Mouse (Mus musculus): Measurements from ENCODE around the gene Nde1. TPM values are rescaled to one million over a fixed set of nuclear protein-coding genes. Genes with fewer than 3 reads are reported as not detected.

Gene Nde1
- polyA plus RNA-seq, 1 experiment from 2014 or later: 33.3 TPM

DNA sequence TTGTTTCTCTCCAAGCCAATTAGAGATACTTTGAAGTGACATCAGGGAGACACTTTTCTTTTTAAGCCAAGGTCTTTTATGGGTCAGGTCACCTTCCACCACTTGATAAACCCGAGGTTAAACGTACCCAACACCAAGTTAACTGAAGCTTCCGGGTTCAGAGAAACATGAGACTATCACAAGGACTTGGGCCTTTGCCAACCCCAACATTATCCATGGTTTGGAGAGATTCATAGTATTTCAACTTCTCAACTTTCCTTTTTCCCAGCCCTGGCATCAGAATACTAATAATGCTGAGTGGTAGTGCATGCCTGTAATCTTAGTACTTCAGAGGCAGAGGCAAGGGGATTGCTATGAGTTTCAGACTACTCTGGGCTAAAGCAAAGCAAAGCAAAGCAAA is 79.0 kb downstream of the Nde1 start:
- Histone ChIP-seq H3K4me1 (replicated peaks) (no peaks in the 10 kb centered on the region), H3K27ac (replicated peaks) (no peak overlapping the region), H3K27me3 (no peaks in the 10 kb centered on the region), H3K4me3 (no peak overlapping the region), H3K36me3 (no peaks in the 10 kb centered on the region), H3K9ac (no peak overlapping the region), H3K9me3 (no peaks in the 10 kb centered on the region), H3K4me2 (no peak overlapping the region)
- 81% methylated on average over 3 of the region's 3 CpGs for WGBS
- no peak for ATAC-seq (ENCODE audit: low FRiP score, low read depth)

MicroRNAs within 50 kb of the gene (microRNA counts, 519-probe panel; counts per million panel counts)
- 2,921 counts per million, percentile 57 among the panel's probes with 10 or more counts for microRNA mmu-miR-484

Small RNA genes within 50 kb of the gene (microRNA-seq; reads per million reads assigned to microRNA genes)
- not detected for gene Gm27671
- 2,013 reads per million, percentile 83 among the genes with 10 or more reads in this experiment for gene Mir484

Other genes starting within 250 kb of the Nde1 start
- 163 and 189 TPM in 2 replicates for gene 2900011O08Rik, start 176.7 kb upstream of the Nde1 start, polyA plus RNA-seq (2015; fragmentation: Nextera tagmentation; extraction: Ambion mirVana)
- gene Ifitm7, start 176.4 kb upstream of the Nde1 start, polyA plus RNA-seq (2015; fragmentation: Nextera tagmentation; extraction: Ambion mirVana): 0.72 and 0.91 TPM in 2 replicates
- gene Marf1, start 76 bp downstream of the Nde1 start, polyA plus RNA-seq (2015; fragmentation: Nextera tagmentation; extraction: Ambion mirVana): 14.3 and 15.5 TPM in 2 replicates
- 0.82 and 0.98 TPM in 2 replicates for gene Myh11, start 128.1 kb downstream of the Nde1 start, polyA plus RNA-seq (2015; fragmentation: Nextera tagmentation; extraction: Ambion mirVana)
- gene Fopnl, start 154.1 kb downstream of the Nde1 start, polyA plus RNA-seq (2015; fragmentation: Nextera tagmentation; extraction: Ambion mirVana): 185 and 191 TPM in 2 replicates
- gene Abcc1, start 198.3 kb downstream of the Nde1 start, polyA plus RNA-seq (2015; fragmentation: Nextera tagmentation; extraction: Ambion mirVana): 8.1 and 9.8 TPM in 2 replicates